Mouse (Mus musculus) left cerebral cortex, adult 18-20 months (tissue): ENCODE measurements at regions not wholly inside any gene's neighbourhood (a gene's known extent, or its start where the extent isn't known, plus 50 kb on each side); places are given as distances from the start of the nearest gene placed in this dataset.

Experiments
- DNase-seq, 2 experiments: peaks; one replicate each; pipeline ENCODE4 v3.0.0; 2021 to 2022; ENCODE audit warnings: low spot score in 2 of 2, mixed read lengths in 1 of 2

DNA sequence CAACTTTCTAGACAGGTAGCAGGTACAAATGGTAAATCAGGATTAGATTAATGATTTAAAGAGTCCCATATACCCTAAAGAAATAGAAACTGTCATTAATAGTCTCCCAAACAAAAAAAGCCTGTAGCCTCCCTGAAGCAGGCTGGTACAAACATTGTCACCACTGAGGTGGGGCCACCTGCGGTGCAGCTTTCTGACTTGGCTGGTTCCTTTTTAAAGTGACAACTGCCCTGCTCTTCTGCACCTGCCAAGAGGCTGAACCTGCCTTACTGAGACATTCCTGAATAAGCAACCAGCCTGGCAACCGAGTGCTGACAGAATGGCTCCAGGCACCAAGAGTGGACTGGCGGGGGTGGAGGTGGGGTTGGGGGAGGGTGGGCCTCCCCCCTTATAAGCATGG is 687.0 kb upstream of the Vrk2 start:
- DNase-seq: no peak

DNA sequence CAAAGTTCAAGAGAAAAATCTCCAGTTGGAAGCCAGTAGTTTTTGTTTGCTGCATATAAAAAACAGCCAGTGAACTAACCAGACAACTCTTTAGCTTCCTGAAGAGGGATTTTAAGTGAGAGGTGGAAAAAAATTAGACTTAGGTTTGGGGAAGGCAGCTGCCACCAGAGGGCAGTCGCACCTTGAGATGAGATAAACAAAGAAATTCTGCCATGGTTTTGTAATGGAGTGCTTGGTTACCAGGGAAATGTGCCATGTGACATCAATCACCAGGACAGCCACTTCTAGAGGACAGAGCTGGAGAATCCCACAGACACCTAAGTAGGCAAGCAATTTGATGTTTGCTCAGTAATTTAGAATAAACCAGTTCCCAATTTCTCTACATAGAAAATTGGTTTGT is 670.5 kb upstream of the Vrk2 start:
- peak; percentile 36 to 58 for DNase-seq

DNA sequence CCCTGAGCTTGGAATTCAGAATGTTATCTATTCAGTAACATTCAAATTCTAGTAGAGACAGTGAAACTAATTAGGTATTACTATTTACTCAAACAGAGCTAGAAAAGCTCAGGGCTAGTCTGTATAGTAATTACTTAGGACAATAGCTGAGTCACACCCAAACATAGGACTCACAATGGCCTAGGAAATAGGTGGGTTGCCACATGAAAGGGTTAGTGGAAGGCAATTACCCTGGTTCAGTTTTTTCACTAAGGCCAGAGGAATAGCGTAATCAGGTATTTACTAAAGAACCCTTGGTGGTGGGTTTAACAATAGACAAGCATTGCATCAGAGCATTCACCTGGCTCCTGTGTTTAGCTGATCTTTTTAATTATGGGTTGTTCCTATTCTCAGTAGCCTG is 664.7 kb upstream of the Vrk2 start:
- DNase-seq: no peak

DNA sequence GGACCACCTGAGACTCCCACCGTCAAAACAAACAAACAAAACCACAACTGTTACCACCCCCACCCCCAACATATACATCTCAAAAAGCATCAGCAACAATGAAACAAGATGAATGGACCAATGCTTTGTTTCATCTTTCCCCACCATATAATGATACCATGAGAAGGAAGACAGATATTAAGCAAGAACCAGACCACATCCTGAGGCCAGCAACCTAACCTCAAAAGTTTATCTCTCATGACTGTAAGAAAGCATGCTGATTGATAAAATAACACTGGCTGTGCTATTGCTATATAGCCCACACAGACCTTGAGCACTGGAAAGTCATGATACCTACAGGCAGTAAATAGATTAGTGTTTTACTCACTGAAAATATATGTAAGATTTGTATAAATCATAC is 642.1 kb upstream of the Vrk2 start:
- DNase-seq: no peak

DNA sequence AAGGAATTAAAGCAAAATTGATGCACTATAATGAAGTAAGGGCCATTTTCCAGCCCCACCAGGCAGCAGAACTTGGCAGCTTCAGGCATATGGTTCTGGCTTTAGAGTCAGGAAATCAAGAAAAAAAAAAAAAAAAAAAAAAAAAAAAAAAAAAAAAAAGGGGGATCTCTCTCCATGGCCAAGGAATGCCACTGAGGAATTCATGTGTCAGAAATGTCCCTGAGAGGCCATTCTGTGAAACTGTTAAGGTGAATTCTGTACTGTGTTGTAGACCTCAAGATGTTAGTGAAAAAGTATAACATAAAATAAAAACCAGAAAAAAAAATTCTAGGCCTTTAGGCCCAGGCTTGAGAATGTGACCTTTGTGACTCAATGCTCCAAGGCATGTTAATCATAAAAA is 632.7 kb upstream of the Vrk2 start:
- no peak for DNase-seq

DNA sequence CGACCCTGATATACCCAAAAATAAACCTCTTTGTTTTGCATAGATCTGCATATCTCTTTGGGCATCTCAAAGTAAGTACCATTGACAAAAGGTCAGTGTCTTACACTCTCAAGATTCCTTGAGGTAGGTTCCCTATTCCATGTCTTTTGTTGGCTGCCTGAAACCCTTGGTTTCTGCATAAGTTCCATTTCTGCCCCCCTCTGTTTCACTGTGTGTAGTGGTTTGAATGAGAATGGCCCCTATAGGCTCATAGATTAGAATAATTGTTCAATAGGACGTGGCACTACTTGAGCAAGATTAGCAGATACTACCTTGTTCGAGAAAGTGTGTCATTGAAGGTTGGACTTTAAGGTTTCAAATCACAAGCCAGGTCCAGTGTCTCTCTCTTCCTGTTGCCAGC is 628.6 kb upstream of the Vrk2 start:
- no peak for DNase-seq

DNA sequence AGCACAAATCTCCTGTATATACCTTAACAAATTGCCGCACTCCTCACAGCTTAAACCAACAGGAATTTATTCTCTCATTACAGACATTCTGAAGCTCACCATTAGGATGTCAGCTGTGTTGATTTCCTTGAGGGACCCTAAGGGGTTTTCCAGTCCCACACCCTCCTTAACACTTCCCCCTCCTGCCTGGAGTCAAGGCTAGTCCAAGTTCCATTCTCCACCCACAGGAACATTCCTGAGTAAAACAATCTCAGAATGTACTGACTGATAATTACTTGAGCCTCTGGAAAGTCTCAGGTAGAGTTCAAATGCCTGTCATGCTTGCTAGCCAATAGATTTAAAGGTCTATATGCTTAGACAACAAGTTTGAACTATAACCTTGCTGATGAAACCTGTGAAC is 628.2 kb upstream of the Vrk2 start:
- no peak for DNase-seq

DNA sequence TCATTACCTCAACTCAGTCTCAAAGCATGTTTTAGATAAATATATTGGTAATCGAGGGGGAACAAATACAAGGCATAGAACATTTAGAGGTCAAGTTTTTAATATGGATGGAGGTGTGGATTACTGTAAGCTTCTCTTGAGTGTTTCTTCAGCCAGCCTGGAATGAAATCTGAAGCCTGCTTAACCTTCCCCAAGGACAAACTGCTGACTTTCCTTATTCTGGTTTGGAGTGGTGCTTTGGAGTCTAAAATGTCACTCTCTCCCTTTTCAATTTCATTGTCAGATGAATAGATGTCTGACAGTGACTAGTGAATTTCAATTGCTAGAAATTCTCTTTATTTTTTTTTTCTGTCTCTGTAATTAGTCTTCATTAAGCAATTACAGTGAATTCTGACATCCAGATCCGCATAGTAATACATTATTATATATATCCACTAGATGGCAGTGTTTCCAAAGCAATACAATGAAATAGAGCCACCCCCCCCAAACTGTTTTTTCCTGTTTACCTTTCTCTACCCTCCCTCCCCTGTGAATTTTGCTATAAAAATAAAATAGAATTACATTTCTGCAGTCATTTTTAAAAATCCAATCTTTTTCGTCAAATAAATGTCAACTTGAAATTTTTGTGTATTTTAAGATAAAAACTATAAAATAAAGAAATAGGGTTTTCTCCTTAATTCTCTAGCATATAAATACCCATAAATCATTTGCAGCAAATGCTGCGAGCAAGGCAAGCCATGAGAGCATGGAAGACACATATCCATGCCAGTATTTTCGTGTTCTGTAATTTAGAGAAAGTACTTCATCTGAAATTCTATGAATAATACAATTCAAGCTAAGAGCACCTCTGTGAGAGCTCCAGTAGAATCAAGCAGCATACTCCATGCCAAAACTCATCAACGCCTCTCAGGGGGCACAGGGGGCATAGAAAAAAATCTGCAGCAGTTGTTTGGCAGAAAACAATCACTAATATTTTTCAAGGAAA is 626.2 kb upstream of the Vrk2 start:
- no peak for DNase-seq

DNA sequence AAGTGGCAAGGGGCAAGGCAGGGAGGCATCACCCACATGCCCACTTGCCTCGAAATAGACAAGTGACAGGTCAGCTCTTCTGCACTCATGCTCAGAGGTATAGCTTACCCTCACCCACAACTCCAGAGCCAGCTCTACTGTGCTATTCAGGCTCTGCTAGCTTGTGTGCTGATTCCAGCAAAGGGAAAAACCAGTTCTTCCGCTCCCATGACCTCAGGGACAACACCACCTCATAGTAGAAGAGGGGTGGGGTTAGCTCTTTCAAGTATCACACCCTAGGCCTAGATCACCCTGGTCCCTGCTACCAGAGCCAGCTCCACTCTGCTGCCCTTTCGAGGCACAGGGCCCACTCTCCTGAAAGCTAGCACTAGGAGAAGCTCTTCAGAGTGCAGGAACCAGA is 622.0 kb upstream of the Vrk2 start:
- no peak for DNase-seq

DNA sequence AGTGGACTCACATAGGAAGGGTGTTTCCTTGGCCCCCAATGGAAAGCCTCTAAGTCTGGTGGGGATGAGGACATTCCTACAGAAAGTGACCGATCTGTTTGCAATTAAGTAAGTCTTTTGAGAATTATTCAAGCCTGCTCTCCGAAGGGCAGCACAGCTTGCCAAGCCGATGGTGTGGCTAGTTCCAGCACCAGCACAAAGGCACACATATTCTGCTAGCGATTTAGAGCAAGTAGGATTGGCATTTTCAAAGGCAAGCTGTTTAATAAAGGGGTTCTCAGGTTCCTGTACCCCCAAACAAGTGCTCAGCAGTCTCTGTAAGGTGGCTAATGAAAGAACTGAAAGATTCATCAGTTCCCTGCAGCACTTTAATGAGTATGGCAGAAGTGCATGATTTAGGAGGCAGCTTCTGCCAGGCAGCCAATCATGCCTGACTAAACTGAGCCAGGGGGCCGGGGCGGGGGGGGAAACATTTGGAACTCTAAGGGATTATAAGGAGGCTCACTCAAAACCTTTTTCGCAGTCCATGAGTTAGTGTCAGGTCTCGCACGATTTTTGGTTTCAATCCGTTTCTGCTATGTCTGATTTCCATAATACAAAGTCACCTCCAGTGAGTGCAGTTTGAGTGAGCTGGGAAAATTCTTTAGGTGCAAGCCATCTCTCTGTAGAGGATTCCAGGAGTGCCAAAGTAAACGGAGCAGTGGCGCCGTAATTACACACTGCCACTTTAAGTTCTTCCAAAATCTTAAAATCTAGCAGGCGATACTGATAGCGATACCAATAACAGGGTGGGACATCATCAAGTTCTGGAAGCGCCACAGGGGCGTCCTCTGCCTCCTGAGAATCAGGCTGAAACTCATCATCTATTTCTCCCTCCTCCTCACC is 609.8 kb upstream of the Vrk2 start:
- no peak for DNase-seq

DNA sequence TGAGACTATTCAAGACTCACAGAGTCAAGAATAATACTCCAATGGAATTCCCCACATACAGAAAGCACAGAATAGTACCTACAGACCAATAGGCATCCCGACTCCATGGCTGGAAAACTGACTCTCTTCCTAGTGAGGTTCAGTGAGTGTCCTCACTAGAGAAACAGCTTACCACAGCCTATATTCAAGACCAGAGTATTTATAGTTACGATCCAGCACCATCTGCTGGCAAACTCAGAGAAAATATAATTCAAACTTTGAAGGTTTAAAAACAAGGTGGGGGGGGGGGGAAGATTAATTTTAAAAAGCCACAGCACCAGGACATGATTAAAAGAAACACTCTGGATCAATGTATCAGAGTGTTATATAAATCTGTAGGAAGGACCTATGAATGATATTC is 590.2 kb upstream of the Vrk2 start:
- peak in 1 of 2 experiments; percentile 2 for DNase-seq

DNA sequence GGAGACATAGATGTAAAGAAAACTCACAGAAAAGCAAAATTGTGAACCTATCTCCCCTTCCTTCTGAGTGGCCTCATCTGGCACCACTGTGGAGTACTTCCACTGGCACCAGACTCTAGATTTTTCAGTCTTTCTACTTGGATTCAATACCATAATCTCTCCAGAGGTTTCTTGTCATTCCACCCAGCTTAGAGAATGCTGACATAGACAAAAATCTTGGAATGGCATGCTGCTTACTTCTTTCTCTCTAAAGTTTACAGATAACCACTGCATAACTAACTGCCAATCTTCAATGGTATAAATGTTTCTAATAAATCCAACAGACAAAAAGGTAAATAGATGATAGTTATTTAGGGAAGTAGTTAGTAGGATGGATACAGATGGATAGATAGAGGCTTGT is 589.6 kb upstream of the Vrk2 start:
- DNase-seq: no peak

DNA sequence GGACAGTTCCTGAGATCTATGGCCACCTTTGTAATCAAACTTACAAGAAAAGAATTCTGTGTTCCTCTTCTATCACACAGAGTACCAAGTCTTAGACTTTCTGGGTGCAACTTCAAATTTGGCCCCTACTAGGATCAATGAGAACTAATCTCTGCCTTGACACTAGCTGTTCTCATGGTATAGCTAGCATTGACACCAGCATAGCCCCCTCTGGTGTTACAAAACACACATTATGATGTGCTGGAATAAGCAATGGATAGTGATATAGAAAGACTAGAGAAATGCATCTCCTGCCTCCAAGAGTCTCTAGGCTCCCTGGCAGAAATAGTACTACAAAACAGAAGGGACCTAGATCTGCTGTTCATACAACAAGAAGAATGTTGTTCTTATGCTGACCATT is 566.6 kb upstream of the Vrk2 start:
- no peak for DNase-seq
